Mouse (Mus musculus) left cerebral cortex, adult 8-10 months (tissue): ENCODE results near the gene Dmd. TPM values are rescaled to one million over a fixed set of nuclear protein-coding genes. Genes with fewer than 3 reads are reported as not detected.

ENCODE experiments used
- DNase-seq, 2 experiments: peaks; one replicate each; pipeline ENCODE4 v3.0.0; 2022; ENCODE audit warnings: low spot score in 2 of 2
- total RNA-seq, 4 experiments: library from RNA; stranded (reverse); gene quantifications; 2 replicates each; pipeline ENCODE4 v1.2.4; 2022

The Dmd gene
- total RNA-seq, 4 experiments from 2014 or later = 65.8 to 77.5 (median 68.7) TPM

DNA sequence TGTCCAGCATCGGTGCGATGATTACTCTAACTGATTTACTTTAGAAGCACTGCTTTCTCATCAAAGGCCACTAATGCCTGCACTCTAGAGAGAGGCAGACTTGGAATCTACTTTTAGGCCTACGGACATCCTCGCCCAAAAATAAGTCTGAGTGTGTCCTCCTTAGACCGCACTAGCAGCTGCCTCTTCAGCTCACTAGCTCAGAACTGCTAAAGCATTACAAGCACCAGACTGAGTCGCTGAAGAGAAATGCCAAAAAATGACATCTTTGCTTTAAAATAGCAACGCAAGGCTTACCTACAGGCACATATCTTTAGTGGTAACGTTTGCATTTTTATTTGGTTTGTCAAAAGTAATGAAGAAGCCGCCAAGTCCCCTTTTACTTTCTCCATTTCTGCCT lies 2098.0 kb downstream of the Dmd start:
- no peak for DNase-seq

DNA sequence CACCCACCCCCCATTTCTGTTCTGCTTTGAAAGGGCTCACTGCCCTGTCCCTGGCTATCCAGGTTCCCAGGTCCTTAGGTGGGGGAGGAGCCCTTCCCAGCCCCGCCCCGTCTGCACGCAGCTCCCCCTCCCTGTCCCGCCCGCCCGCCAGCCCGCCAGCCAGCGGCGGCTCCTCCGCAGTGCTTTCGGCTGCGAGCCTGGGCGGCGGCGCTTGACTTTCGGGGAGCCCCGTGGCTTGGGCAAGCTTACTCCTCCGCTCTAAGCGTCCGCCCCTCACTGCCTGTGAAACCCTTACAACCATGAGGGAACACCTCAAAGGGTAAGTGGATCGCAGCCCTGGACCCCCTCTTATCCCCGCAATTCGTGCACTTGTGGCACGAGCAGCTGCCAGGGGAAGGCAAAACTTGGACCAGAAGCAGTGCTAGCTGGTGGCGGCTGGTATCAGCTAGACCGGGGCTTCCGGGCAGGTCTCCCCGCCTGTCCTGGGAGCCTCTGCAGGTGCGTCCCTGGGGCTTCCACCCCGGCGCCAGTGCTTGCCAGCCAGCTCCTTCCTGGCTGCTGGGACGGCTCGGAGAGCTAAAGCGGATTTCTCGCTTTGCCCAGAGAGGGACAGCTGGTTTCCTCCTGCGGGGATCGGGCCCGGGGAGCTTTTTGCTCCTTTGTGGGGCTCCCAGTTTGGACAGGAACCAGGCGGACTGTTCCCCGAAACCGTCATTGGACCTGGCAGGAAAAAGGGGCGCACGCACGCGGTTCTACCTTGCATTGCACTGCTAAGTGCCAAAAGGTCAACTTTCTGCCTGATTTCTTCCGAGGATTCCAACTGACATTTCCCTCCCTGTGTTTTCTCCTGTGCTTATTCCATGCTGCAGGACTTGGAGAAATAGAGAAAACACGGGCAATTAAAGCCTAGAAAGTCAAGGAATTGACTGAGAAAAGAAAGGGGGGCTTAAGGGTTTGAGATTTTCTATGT lies 2099.8 kb downstream of the Dmd start:
- peak; percentile 11 to 15 for DNase-seq

GRCm38 (mm10) chrX:85049593-85049992 lies 2100.9 kb downstream of the Dmd start:
- no peak for DNase-seq

- no peak for DNase-seq
These were observed 2124.9 kb downstream of the Dmd start for GRCm38 (mm10) chrX:85073602-85074001.

DNA sequence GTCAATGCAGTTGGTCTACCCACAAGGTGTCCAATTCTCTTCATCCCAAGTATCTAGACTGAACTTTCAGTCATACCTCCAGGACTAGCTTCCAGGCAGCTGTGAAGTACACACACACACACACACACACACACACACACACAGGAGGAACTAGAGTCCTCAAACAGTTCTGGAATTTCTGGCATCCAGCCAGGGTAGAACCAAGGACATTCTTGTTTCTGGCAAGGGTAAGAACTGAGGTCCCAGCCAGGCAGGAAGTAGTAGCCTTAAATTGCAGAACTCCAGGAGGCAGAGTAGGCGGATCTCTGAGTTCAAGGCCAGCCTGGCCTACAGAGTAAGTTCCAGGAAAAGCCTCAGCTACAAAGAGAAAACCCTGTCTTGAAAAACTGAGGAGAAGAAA lies 2128.2 kb downstream of the Dmd start:
- DNase-seq = no peak

- DNase-seq = no peak
These were observed 2128.9 kb downstream of the Dmd start for GRCm38 (mm10) chrX:85077605-85078004.

DNA sequence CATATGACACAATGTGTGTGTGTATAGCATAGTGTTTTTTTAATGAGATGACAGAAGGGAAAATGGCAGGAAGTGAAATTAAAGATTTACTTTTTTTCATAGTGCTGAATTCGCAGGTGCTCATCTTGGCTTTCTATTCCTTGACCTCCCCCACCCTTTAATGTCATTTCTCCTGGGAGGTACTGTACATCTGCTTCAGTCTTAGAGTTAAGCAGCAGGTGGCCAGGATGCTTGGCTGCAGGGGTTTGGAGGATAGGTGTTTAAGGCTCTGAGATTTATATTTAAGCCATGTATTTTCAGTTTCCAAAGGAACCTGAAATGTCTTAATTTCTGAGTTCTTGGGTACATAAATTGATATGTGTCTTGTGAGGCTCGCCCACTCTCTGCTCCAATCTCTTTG lies 2130.5 kb downstream of the Dmd start:
- DNase-seq = no peak

DNA sequence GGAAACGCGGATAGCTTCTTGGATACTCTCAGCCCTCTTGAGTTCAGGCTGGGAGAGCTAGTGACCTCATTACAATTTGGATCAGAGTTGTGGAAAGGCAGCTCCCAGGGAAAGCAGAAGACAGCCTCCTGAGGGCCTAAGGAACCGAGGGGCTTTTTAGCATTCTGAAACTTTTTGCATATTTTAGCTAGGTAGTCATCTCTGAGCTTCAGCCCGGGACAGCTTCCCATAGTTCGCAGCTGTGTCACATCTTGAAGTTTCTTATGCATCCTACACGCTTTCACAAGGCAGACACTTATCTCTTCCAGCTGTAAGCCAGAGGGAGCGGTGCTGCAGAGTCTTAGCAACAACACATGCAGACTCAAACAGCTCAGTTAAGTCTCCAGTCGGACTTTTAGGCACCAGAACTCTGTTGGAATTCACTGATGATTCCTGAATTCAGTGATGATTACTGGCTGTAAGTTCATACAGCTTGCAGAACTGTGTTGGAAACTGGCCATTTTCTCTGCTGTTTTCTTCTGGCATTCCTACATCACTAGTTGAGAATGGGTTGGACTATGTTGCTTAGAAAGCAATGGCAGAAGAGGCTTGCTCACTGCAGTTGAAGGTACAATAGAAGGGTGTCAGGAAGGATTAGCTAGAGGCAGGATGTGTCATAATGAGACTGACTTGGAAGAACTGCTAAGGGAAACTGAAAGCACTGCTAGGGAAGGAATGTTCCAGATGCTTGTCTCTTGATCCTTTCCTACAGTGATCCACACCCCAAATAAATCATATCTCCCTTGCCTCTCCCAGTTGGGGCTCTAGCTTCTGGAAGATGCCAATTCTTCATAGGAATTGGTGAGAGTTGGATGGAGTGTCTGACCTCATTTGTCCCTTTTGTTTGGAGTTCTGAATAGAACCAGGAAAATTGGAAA lies 2135.8 kb downstream of the Dmd start:
- peak in 1 of 2 experiments; percentile 21 for DNase-seq

- no peak for DNase-seq
These were observed 2140.8 kb downstream of the Dmd start for GRCm38 (mm10) chrX:85089506-85089905.

- DNase-seq = no peak
These were observed 2144.7 kb downstream of the Dmd start for GRCm38 (mm10) chrX:85093354-85093753.

GRCm38 (mm10) chrX:85098691-85099090 lies 2150.0 kb downstream of the Dmd start:
- DNase-seq = no peak

- DNase-seq = no peak
These were observed 2163.7 kb downstream of the Dmd start for GRCm38 (mm10) chrX:85112418-85112817.

- no peak for DNase-seq
These were observed 2184.0 kb downstream of the Dmd start for GRCm38 (mm10) chrX:85132706-85133105.

DNA sequence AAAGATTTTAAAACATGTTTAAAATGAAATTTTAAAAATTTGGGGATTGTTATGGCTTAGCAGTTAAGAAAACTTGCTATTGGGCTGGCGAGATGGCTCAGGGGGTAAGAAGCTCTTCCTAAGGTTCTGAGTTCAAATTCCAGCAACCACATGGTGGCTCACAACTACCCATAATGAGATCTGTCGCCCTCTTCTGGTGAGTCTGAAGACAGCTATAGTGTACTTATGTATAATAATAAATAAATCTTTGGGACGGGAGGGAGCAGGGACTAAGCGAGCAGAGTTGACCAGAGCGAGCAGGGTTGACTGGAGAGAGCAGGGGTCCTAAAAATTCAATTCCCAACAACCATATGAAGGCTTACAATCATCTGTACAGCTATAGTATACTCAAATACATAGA lies 2188.6 kb downstream of the Dmd start:
- DNase-seq = no peak

GRCm38 (mm10) chrX:85171264-85171663 lies 2222.6 kb downstream of the Dmd start:
- no peak for DNase-seq

GRCm38 (mm10) chrX:85187565-85187964 lies 2238.9 kb downstream of the Dmd start:
- no peak for DNase-seq

- no peak for DNase-seq
These were observed 2245.2 kb downstream of the Dmd start for GRCm38 (mm10) chrX:85193856-85194255.

GRCm38 (mm10) chrX:85197688-85198087 lies 2249.0 kb downstream of the Dmd start:
- no peak for DNase-seq

DNA sequence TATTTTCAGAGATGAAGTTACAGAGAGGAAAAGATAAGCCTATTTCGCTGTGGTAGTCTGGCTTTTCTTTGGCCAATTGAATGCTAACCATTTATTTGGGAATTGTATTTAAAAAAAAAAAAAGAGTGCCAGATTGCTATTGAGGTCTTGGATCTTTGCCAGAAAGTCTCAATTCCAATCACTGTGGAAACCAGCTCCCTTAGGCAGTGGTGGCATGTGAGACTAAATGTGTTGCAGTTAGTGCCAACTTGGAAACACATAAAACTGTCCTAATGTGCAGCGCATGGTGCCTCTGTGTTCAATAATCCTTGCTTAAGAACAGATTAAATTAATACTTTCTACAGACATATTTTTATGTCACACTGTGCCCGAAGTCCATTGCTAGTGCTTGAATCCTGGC lies 2250.7 kb downstream of the Dmd start:
- DNase-seq = no peak

DNA sequence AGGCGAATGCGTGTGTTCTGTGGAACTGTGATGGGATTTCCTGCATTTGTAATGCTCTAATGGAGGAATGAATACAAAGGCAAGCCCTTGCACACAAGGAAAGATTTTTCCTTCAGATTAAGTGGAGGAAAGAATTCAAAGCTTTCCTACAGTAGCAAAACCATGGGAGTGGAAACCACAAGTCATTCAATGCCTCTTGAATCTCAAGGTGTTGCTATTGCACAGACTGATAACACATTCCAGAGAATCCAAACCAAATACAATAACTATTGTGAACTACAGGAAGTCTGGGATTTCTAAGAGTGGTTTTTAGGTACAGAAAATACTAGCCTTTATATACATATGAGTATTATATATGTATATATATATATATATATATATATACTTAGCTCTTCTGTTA lies 2258.3 kb downstream of the Dmd start:
- no peak for DNase-seq

GRCm38 (mm10) chrX:85226883-85227282 lies 2278.2 kb downstream of the Dmd start:
- DNase-seq = no peak

- no peak for DNase-seq
These were observed 2300.7 kb downstream of the Dmd start, which contains the start of gene Fthl17a for GRCm38 (mm10) chrX:85249379-85249778. Gene Fthl17a, plus strand, starts transcription at chrX:85249679.
